Mouse (Mus musculus) liver, adult 2 months (tissue): ENCODE data around the gene Nup62.

ENCODE experiments used
- CTCF ChIP-seq: fragments of 200-500 bp; IDR thresholded peaks from 2 replicates; pipeline ENCODE4 v1.5.1; 2011; ENCODE audit warnings: low read depth, low read length, control low read depth
- POLR2A ChIP-seq: fragments of 200-500 bp; IDR thresholded peaks from 2 replicates; pipeline ENCODE4 v1.6.1; 2011; ENCODE audit warnings: low read length, control low read depth; ENCODE audit not compliant: insufficient read depth; ENCODE audit errors: extremely low read depth

GRCm38 (mm10) chr7:44821666-44822448 is 6.0 kb downstream of the Nup62 start:
- TF ChIP-seq CTCF, result peak; percentile 53
- no peak for TF ChIP-seq POLR2A
